Mouse (Mus musculus): ENCODE data around the gene 4930562C15Rik. TPM values are rescaled to one million over a fixed set of nuclear protein-coding genes. Genes with fewer than 3 reads are reported as not detected.
"Not testable (repeated sequence)": the region's sequence is repeated elsewhere in the genome, so short reads cannot be mapped to it uniquely, and the experiment has no call there.

Gene 4930562C15Rik
- total RNA-seq (2021): not detected

GRCm38 (mm10) chr16:4835191-4835590 lies at the start of gene 4930562C15Rik:
Gene 4930562C15Rik, plus strand, starts transcription at chr16:4835416.
- DNase-seq (ENCODE audit: low spot score in 2 of 2): no peak
- intact Hi-C loops (cut with DNase I): no loop called here

- no peak for DNase-seq (ENCODE audit: low spot score in 2 of 2)
- intact Hi-C loops (cut with DNase I): no loop called here
Observed at GRCm38 (mm10) chr16:4785706-4786105, 49.5 kb upstream of the 4930562C15Rik start.

- intact Hi-C loops (cut with DNase I): no loop called here
- no peak for DNase-seq (ENCODE audit: low spot score in 2 of 2)
Observed at GRCm38 (mm10) chr16:4788176-4788575, 47.0 kb upstream of the 4930562C15Rik start.

GRCm38 (mm10) chr16:4789311-4789768 lies 45.9 kb upstream of the 4930562C15Rik start:
- intact Hi-C loops (cut with DNase I): no loop called here
- no peak for DNase-seq (ENCODE audit: low spot score in 2 of 2)

GRCm38 (mm10) chr16:4789810-4790559 lies 45.2 kb upstream of the 4930562C15Rik start, which contains the start of gene Cdip1:
Gene Cdip1, minus strand, starts transcription at chr16:4790292.
- peak; percentile 96 to 97 for DNase-seq (ENCODE audit: low spot score in 2 of 2)
- intact Hi-C loops (cut with DNase I): loop anchor here (5.0 kb wide), 1 partner anchor 98 kb away; no protein-coding TSS in a partner anchor

GRCm38 (mm10) chr16:4791332-4791731 lies 43.9 kb upstream of the 4930562C15Rik start:
- intact Hi-C loops (cut with DNase I): loop anchor here (5.0 kb wide), 1 partner anchor 99 kb away; no protein-coding TSS in a partner anchor

GRCm38 (mm10) chr16:4796631-4797030 lies 38.6 kb upstream of the 4930562C15Rik start:
- no peak for DNase-seq (ENCODE audit: low spot score in 2 of 2)
- intact Hi-C loops (cut with DNase I): no loop called here

More at GRCm38 (mm10) chr16:4791332-4791731, 43.9 kb upstream of the 4930562C15Rik start:
- no peak for DNase-seq (ENCODE audit: low spot score in 2 of 2)

- no peak for DNase-seq (ENCODE audit: low spot score in 2 of 2)
- intact Hi-C loops (cut with DNase I): no loop called here
Observed at GRCm38 (mm10) chr16:4818349-4818748, 16.9 kb upstream of the 4930562C15Rik start.

GRCm38 (mm10) chr16:4824466-4824865 lies 10.8 kb upstream of the 4930562C15Rik start:
- intact Hi-C loops (cut with DNase I); DNase-seq (ENCODE audit: low spot score in 2 of 2): not testable (repeated sequence)

- intact Hi-C loops (cut with DNase I): no loop called here
- DNase-seq (ENCODE audit: low spot score in 2 of 2): no peak
Observed at GRCm38 (mm10) chr16:4827639-4828038, 7.6 kb upstream of the 4930562C15Rik start.

- intact Hi-C loops (cut with DNase I): no loop called here
- DNase-seq (ENCODE audit: low spot score in 2 of 2): no peak
Observed at GRCm38 (mm10) chr16:4829271-4829900, 5.8 kb upstream of the 4930562C15Rik start.

- DNase-seq (ENCODE audit: low spot score in 2 of 2): peak; percentile 32 to 62
- intact Hi-C loops (cut with DNase I): no loop called here
Observed at GRCm38 (mm10) chr16:4831650-4832419, 3.4 kb upstream of the 4930562C15Rik start.

- intact Hi-C loops (cut with DNase I): no loop called here
- DNase-seq (ENCODE audit: low spot score in 2 of 2): peak in 1 of 2 experiments; percentile 26
Observed at GRCm38 (mm10) chr16:4833858-4834257, 1.4 kb upstream of the 4930562C15Rik start.

- DNase-seq (ENCODE audit: low spot score in 2 of 2): peak in 1 of 2 experiments; percentile 59
- intact Hi-C loops (cut with DNase I): no loop called here
Observed at GRCm38 (mm10) chr16:4837631-4838030, 2.4 kb downstream of the 4930562C15Rik start.

- DNase-seq (ENCODE audit: low spot score in 2 of 2): peak in 1 of 2 experiments; percentile 16
- intact Hi-C loops (cut with DNase I): no loop called here
Observed at GRCm38 (mm10) chr16:4839552-4839951, 4.3 kb downstream of the 4930562C15Rik start.

GRCm38 (mm10) chr16:4840231-4840630 lies 5.0 kb downstream of the 4930562C15Rik start:
- intact Hi-C loops (cut with DNase I): no loop called here
- no peak for DNase-seq (ENCODE audit: low spot score in 2 of 2)

- intact Hi-C loops (cut with DNase I): no loop called here
- DNase-seq (ENCODE audit: low spot score in 2 of 2): no peak
Observed at GRCm38 (mm10) chr16:4847041-4847440, 11.8 kb downstream of the 4930562C15Rik start.

- DNase-seq (ENCODE audit: low spot score in 2 of 2): no peak
- intact Hi-C loops (cut with DNase I): no loop called here
Observed at GRCm38 (mm10) chr16:4848090-4848489, 12.9 kb downstream of the 4930562C15Rik start.

- intact Hi-C loops (cut with DNase I): no loop called here
- DNase-seq (ENCODE audit: low spot score in 2 of 2): no peak
Observed at GRCm38 (mm10) chr16:4850361-4850760, 15.1 kb downstream of the 4930562C15Rik start.
